Mouse (Mus musculus) neural tube, embryonic 15.5 days (tissue): ENCODE results near the gene Clrn3. TPM values are rescaled to one million over a fixed set of nuclear protein-coding genes. Genes with fewer than 3 reads are reported as not detected.

Source experiments
- ATAC-seq: fragments of 200-750 bp; cut with Nextera tagmentation; 2 replicates; pipeline ENCODE4 v1.8.0; 2017; ENCODE audit warnings: mild to moderate bottlenecking, moderate TSS enrichment, moderate library complexity; ENCODE audit not compliant: low FRiP score
- H3K27ac ChIP-seq: fragments of 300-500 bp; sonication (generic); replicated peaks from 2 replicates; pipeline ENCODE4 v1.5.1; 2015; ENCODE audit warnings: mild to moderate bottlenecking, inconsistent platforms
- H3K27me3 ChIP-seq: fragments of 300-500 bp; sonication (generic); replicated peaks from 2 replicates; pipeline ENCODE4 v1.6.1; 2015; ENCODE audit warnings: inconsistent platforms
- H3K36me3 ChIP-seq: fragments of 300-500 bp; sonication (generic); 2 replicates; pipeline ENCODE4 v1.6.1; 2015; ENCODE audit warnings: inconsistent platforms
- H3K4me1 ChIP-seq: fragments of 300-500 bp; sonication (generic); 2 replicates; pipeline ENCODE4 v1.6.1; 2015; ENCODE audit warnings: inconsistent platforms
- H3K4me2 ChIP-seq: fragments of 300-500 bp; sonication (generic); 2 replicates; pipeline ENCODE4 v1.6.1; 2015; ENCODE audit warnings: inconsistent platforms, mild to moderate bottlenecking, moderate library complexity
- H3K4me3 ChIP-seq: fragments of 300-500 bp; sonication (generic); replicated peaks from 2 replicates; pipeline ENCODE4 v1.5.1; 2015; ENCODE audit warnings: mild to moderate bottlenecking, inconsistent platforms
- H3K9ac ChIP-seq: fragments of 300-500 bp; sonication (generic); replicated peaks from 2 replicates; pipeline ENCODE4 v1.6.1; 2015; ENCODE audit warnings: mild to moderate bottlenecking, inconsistent platforms
- H3K9me3 ChIP-seq: fragments of 300-500 bp; sonication (generic); replicated peaks from 2 replicates; pipeline ENCODE4 v1.6.1; 2016; ENCODE audit warnings: inconsistent platforms
- WGBS: fragments of 180-500 bp; shearing (Covaris S2); methylation state at CpG from one replicate; pipeline ENCODE4 v1.1.7; 2015; ENCODE audit warnings: mixed read lengths; 5-methylcytosine and 5-hydroxymethylcytosine counted together
- polyA plus RNA-seq: library from polyadenylated mRNA; unstranded; fragments of >200 nt; fragmentation: Nextera tagmentation; extraction: Ambion mirVana; gene quantifications from 2 replicates; pipeline ENCODE4 v1.2.1, GENCODE M21; 2015

The Clrn3 gene
- polyA plus RNA-seq, 1 experiment from 2014 or later = not detected

GRCm38 (mm10) chr7:135485116-135485795 lies 43.2 kb downstream of the Clrn3 start:
- H3K4me2 ChIP-seq = no peak overlapping the region; the same call in 1 of the 2 replicates
- H3K27ac ChIP-seq = no peak overlapping the region
- H3K9ac ChIP-seq = no peak overlapping the region
- 8% methylated on average over 10 of the region's 10 CpGs for WGBS
- H3K27me3 ChIP-seq = peaks cover 9% of the 10 kb centered on the region; the same call in 1 of the 2 replicates
- no peak for ATAC-seq
- peaks cover 28% of the 10 kb centered on the region for H3K4me1 ChIP-seq
- no peaks in the 10 kb centered on the region for H3K36me3 ChIP-seq
- H3K4me3 ChIP-seq = no peak overlapping the region
- H3K9me3 ChIP-seq = no peaks in the 10 kb centered on the region

GRCm38 (mm10) chr7:135484341-135484740 lies 44.1 kb downstream of the Clrn3 start:
- ATAC-seq = no peak
- WGBS = 49% methylated on average over 11 of the region's 11 CpGs

GRCm38 (mm10) chr7:135483751-135484150 lies 44.7 kb downstream of the Clrn3 start:
- ATAC-seq = no peak
- Histone ChIP-seq H3K27ac (no peak overlapping the region), H3K27me3 (peaks cover 9% of the 10 kb centered on the region; the same call in 1 of the 2 replicates), H3K4me1 (peaks cover 39% of the 10 kb centered on the region), H3K9me3 (no peaks in the 10 kb centered on the region), H3K4me2 (no peak overlapping the region), H3K9ac (no peak overlapping the region), H3K36me3 (no peaks in the 10 kb centered on the region), H3K4me3 (no peak overlapping the region)
- WGBS = 50% methylated on average over 6 of the region's 6 CpGs

More at GRCm38 (mm10) chr7:135484341-135484740, 44.1 kb downstream of the Clrn3 start:
- no peaks in the 10 kb centered on the region for H3K36me3 ChIP-seq
- no peak overlapping the region for H3K9ac ChIP-seq
- no peak overlapping the region for H3K4me2 ChIP-seq
- peaks cover 37% of the 10 kb centered on the region for H3K4me1 ChIP-seq
- peaks cover 9% of the 10 kb centered on the region; the same call in 1 of the 2 replicates for H3K27me3 ChIP-seq
- no peak overlapping the region for H3K27ac ChIP-seq
- no peak overlapping the region for H3K4me3 ChIP-seq
- H3K9me3 ChIP-seq = no peaks in the 10 kb centered on the region

GRCm38 (mm10) chr7:135481150-135481549 lies 47.3 kb downstream of the Clrn3 start:
- WGBS = 47% methylated on average over 7 of the region's 7 CpGs
- H3K4me1 ChIP-seq = peaks cover 26% of the 10 kb centered on the region
- no peaks in the 10 kb centered on the region for H3K36me3 ChIP-seq
- no peak for ATAC-seq
- peaks cover 9% of the 10 kb centered on the region; the same call in 1 of the 2 replicates for H3K27me3 ChIP-seq
- H3K4me3 ChIP-seq = no peak overlapping the region
- H3K4me2 ChIP-seq = no peak overlapping the region
- no peaks in the 10 kb centered on the region for H3K9me3 ChIP-seq
- no peak overlapping the region for H3K27ac ChIP-seq
- no peak overlapping the region for H3K9ac ChIP-seq

GRCm38 (mm10) chr7:135479912-135480311 lies 48.5 kb downstream of the Clrn3 start:
- ATAC-seq = no peak
- H3K27me3 ChIP-seq = peaks cover 9% of the 10 kb centered on the region; the same call in 1 of the 2 replicates
- no peaks in the 10 kb centered on the region for H3K36me3 ChIP-seq
- peaks cover 14% of the 10 kb centered on the region for H3K4me1 ChIP-seq
- WGBS = 79% methylated on average over 6 of the region's 6 CpGs
- H3K9me3 ChIP-seq = no peaks in the 10 kb centered on the region
- no peak overlapping the region for H3K9ac ChIP-seq
- H3K27ac ChIP-seq = 0 out of 2 replicates have a peak overlapping the region, but pooled peaks have one; percentile 33
- no peak overlapping the region for H3K4me3 ChIP-seq
- no peak overlapping the region for H3K4me2 ChIP-seq

GRCm38 (mm10) chr7:135479322-135479880 lies 49.1 kb downstream of the Clrn3 start:
- ATAC-seq = no peak
- Histone ChIP-seq H3K27me3 (peaks cover 9% of the 10 kb centered on the region; the same call in 1 of the 2 replicates), H3K4me3 (no peak overlapping the region), H3K4me2 (no peak overlapping the region), H3K9ac (no peak overlapping the region), H3K9me3 (no peaks in the 10 kb centered on the region), H3K36me3 (no peaks in the 10 kb centered on the region), H3K4me1 (peaks cover 12% of the 10 kb centered on the region), H3K27ac (0 out of 2 replicates have a peak overlapping the region, but pooled peaks have one; percentile 33)
- WGBS = 31% methylated on average over 10 of the region's 10 CpGs

- ATAC-seq = no peak
- 64% methylated on average over 5 of the region's 5 CpGs for WGBS
- Histone ChIP-seq H3K9ac (no peak overlapping the region), H3K27ac (no peak overlapping the region), H3K4me3 (no peak overlapping the region), H3K9me3 (no peaks in the 10 kb centered on the region), H3K27me3 (no peaks in the 10 kb centered on the region), H3K4me2 (no peak overlapping the region), H3K36me3 (no peaks in the 10 kb centered on the region), H3K4me1 (peaks cover 12% of the 10 kb centered on the region)
These were observed 51.2 kb downstream of the Clrn3 start for GRCm38 (mm10) chr7:135477256-135477655.

- no peak overlapping the region for H3K9ac ChIP-seq
- 62% methylated on average over 8 of the region's 8 CpGs for WGBS
- ATAC-seq = no peak
These were observed 52.5 kb downstream of the Clrn3 start for GRCm38 (mm10) chr7:135475981-135476380.

GRCm38 (mm10) chr7:135470319-135470718 lies 58.1 kb downstream of the Clrn3 start:
- ATAC-seq = no peak
- no peaks in the 10 kb centered on the region for H3K36me3 ChIP-seq
- H3K4me1 ChIP-seq = peaks cover 10% of the 10 kb centered on the region
- no peak overlapping the region for H3K27ac ChIP-seq
- no peak overlapping the region for H3K9ac ChIP-seq
- no peak overlapping the region for H3K4me3 ChIP-seq
- WGBS = 92% methylated on average over 5 of the region's 5 CpGs
- no peaks in the 10 kb centered on the region for H3K9me3 ChIP-seq
- no peak overlapping the region for H3K4me2 ChIP-seq
- no peaks in the 10 kb centered on the region for H3K27me3 ChIP-seq

More at GRCm38 (mm10) chr7:135475981-135476380, 52.5 kb downstream of the Clrn3 start:
- Histone ChIP-seq H3K4me2 (no peak overlapping the region), H3K4me3 (no peak overlapping the region), H3K4me1 (peaks cover 12% of the 10 kb centered on the region), H3K27ac (no peak overlapping the region), H3K36me3 (no peaks in the 10 kb centered on the region), H3K27me3 (no peaks in the 10 kb centered on the region), H3K9me3 (no peaks in the 10 kb centered on the region)

GRCm38 (mm10) chr7:135468631-135469030 lies 59.8 kb downstream of the Clrn3 start:
- WGBS = 63% methylated on average over 7 of the region's 7 CpGs
- H3K36me3 ChIP-seq = no peaks in the 10 kb centered on the region
- H3K27ac ChIP-seq = no peak overlapping the region

GRCm38 (mm10) chr7:135465293-135465692 lies 63.2 kb downstream of the Clrn3 start:
- H3K36me3 ChIP-seq = no peaks in the 10 kb centered on the region
- peaks cover 19% of the 10 kb centered on the region for H3K4me1 ChIP-seq
- peak overlapping the region; percentile 77 for H3K27ac ChIP-seq
- peak; percentile 63; the same call in 1 of the 2 replicates for ATAC-seq
- no peaks in the 10 kb centered on the region for H3K9me3 ChIP-seq
- H3K4me2 ChIP-seq = peak overlapping the region; percentile 49
- 10% methylated on average over 12 of the region's 12 CpGs for WGBS
- no peaks in the 10 kb centered on the region for H3K27me3 ChIP-seq
- H3K9ac ChIP-seq = 0 out of 2 replicates have a peak overlapping the region, but pooled peaks have one; percentile 29
- H3K4me3 ChIP-seq = peak overlapping the region; percentile 14

More at GRCm38 (mm10) chr7:135468631-135469030, 59.8 kb downstream of the Clrn3 start:
- H3K4me3 ChIP-seq = no peak overlapping the region
- no peaks in the 10 kb centered on the region for H3K9me3 ChIP-seq
- no peak overlapping the region for H3K9ac ChIP-seq
- H3K4me1 ChIP-seq = peaks cover 19% of the 10 kb centered on the region
- H3K4me2 ChIP-seq = no peak overlapping the region
- H3K27me3 ChIP-seq = no peaks in the 10 kb centered on the region
- no peak for ATAC-seq
